Mouse (Mus musculus): ENCODE measurements around the gene Gm13285.
"Not testable (repeated sequence)": the region's sequence is repeated elsewhere in the genome, so short reads cannot be mapped to it uniquely, and the experiment has no call there.

Gene Gm13285

DNA sequence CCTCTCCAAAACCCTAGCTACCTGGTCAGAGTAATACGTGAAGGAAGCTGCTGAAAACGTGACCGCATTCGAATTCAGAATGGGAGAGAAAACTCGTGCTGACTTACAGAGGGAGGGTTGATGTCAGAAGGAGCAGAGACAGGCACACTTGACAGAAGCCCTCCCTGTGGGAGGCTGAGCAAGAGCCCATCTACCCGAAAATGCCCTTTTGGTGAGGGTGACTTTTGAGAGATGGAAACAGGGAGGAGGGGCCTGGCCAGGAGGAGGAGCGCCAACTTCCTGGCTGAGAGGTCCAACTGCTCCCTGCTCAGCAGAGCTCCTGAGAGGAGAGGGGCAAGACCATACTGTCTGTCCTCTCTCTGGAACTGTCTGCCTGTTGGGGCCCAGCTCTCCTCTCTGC, at the start of gene Gm13285:
TSS of gene Gm13285 (plus strand) at position 301 of the 400 bp plus-strand sequence.
- DNase-seq (ENCODE audit: low spot score in 2 of 2), result not testable (repeated sequence)

DNA sequence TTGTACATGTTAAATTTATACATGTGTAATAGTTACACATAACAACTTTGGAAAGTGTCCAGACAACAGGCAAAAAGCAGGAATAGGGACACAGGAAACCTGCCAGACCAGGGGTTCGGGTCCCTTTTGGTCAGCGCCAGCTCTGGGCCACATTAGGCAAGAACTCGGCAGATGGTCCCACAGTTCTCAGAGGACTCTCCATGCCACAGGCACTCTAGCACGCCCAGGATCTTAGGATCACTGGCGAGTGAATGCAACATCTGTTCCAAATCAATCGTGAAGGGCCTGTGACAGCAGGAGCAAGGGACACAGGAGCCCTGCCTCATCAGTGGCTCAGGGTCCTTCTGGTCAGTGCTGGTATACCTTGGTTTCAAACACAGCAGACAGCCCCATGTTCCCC, 49.5 kb upstream of the Gm13285 start:
- no peak for DNase-seq (ENCODE audit: low spot score in 2 of 2)

DNA sequence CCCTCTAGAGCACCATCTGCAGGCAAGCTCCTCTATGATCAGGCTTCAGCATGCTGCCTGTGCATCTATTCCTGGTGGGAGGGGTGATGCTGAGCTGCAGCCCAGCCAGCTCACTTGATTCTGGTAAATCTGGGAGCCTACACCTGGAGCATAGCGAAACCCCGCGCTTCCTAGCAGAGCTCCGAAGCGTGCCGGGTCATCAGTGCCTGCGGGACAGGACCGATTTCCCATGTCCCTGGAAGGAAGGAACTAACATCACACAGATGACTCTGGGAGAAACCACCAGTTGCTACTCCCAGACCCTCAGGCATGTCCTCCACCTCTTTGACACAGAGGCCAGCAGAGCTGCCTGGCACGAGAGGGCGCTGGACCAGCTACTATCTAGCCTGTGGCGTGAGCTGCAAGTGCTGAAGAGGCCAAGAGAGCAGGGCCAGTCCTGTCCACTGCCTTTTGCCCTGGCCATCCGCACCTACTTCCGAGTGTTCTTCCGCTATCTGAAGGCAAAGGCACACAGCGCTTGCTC, 44.6 kb upstream of the Gm13285 start, which contains the start of gene Gm13271:
TSS of gene Gm13271 (plus strand) at position 51 of the 523 bp plus-strand sequence.
- DNase-seq (ENCODE audit: low spot score in 2 of 2), result peak; percentile 67

DNA sequence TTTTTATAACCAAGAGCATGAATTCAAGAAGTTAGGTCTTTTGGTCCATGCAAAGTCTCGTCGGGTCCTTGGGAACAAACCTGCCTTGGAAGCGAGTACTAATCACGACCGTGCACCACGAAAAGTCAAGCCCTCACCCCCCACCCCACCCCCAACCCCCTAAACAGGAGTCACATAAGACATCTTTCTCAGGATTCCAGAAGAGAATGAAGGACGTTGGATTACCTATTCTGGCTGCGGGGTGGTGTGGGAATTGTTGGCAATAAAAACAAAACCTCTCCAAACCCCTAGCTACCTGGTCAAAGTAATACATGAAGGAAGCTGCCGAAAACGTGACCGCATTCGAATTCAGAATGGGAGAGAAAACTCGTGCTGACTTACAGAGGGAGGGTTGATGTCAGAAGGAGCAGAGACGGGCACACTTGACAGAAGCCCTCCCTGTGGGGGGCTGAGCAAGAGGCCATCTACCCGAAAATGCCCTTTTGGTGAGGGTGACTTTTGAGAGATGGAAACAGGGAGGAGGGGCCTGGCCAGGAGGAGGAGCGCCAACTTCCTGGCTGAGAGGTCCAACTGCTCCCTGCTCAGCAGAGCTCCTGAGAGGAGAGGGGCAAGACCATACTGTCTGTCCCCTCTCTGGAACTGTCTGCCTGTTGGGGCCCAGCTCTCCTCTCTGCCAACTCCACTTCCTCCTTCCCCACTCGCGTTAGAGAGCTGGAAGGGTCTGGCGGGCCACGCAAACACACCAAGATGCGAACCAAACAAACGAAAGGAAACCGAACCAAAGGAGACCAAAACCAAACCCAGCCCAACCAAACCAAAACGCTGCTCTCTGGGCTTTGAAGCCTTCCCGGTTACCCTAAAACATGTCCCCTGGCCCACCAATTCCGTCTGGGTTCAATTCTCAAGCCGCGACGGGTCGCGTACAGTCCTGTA, 42.6 kb upstream of the Gm13285 start:
- not testable (repeated sequence) for DNase-seq (ENCODE audit: low spot score in 2 of 2)

DNA sequence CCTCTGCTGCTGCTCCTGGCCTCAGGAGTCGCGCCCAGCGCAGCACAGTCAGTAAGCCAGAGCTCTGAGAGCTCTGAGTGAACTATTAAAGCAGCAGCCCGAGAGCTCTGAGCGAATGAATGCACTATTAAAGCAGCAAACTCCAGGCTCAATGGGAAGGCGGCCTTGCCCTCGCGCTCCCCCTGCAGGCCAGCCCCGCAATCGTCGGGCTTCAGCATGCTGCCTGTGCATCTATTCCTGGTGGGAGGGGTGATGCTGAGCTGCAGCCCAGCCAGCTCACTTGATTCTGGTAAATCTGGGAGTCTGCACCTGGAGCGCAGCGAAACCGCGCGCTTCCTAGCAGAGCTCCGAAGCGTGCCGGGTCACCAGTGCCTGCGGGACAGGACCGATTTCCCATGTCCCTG, 41.8 kb upstream of the Gm13285 start:
- peak; percentile 82 to 84 for DNase-seq (ENCODE audit: low spot score in 2 of 2)

DNA sequence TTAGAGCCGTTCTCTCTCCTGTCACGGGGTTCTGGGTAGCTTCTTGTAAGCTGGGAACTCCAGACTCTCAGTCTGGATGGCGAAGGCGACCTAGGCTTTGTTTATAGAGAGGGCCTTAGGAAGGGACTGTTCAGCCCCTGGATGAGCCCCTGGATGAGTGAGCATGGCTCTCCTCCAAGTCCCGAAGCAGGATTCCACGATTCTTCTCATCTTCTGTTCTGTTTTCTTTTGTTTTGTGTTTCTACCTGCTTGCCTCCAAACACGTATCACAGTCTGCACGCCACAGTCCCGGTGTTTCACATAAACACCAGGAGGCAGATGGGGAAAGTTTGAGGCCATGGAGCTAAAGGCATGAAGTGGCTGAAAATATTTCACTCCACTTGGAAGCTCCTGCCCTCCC, 40.7 kb upstream of the Gm13285 start:
- not testable (repeated sequence) for DNase-seq (ENCODE audit: low spot score in 2 of 2)

DNA sequence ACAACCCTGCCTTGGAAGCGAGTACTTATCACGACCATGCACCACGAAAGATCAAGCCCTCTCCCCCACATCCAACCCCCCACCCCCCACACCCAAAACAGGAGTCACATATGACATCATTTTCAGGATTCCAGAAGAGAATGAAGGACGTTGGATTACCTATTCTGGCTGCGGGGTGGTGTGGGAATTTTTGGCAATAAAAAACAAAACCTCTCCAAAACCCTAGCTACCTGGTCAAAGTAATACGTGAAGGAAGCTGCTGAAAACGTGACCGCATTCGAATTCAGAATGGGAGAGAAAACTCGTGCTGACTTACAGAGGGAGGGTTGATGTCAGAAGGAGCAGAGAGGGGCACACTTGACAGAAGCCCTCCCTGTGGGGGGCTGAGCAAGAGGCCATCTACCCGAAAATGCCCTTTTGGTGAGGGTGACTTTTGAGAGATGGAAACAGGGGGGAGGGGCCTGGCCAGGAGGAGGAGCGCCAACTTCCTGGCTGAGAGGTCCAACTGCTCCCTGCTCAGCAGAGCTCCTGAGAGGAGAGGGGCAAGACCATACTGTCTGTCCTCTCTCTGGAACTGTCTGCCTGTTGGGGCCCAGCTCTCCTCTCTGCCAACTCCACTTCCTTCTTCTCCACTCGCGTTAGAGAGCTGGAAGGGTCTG, 39.7 kb upstream of the Gm13285 start, which contains the start of gene Gm13283:
TSS of gene Gm13283 (plus strand) at position 510 of the 659 bp plus-strand sequence.
- DNase-seq (ENCODE audit: low spot score in 2 of 2), result peak; percentile 23 to 41

DNA sequence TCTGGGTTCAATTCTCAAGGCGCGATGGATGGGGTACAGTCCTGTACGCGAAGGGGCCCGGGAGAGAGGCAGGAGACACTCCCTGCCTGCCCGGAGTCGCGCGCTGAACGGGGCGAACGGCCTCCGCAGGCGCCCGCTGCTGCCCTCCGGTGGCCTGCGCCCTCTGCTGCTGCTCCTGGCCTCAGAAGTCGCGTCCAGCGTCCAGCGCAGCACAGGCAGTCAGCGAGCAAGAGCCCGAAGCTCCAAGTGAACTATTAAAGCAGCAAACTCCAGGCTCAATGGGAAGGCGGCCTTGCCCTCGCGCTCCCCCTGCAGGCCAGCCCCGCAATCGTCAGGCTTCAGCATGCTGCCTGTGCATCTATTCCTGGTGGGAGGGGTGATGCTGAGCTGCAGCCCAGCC, 39.0 kb upstream of the Gm13285 start:
- peak; percentile 55 to 61 for DNase-seq (ENCODE audit: low spot score in 2 of 2)

DNA sequence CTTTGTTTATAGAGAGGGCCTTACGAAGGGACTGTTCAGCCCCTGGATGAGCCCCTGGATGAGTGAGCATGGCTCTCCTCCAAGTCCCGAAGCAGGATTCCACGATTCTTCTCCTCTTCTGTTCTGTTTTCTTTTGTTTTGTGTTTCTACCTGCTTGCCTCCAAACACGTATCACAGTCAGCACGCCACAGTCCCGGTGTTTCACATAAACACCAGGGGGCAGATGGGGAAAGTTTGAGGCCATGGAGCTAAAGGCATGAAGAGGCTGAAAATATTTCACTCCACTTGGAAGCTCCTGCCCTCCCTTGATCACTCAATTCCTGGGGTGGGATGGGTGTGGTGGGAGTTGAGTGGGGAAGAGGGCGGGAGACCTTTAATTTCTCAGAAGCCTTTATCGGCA, 37.7 kb upstream of the Gm13285 start:
- peak; percentile 69 to 73 for DNase-seq (ENCODE audit: low spot score in 2 of 2)

DNA sequence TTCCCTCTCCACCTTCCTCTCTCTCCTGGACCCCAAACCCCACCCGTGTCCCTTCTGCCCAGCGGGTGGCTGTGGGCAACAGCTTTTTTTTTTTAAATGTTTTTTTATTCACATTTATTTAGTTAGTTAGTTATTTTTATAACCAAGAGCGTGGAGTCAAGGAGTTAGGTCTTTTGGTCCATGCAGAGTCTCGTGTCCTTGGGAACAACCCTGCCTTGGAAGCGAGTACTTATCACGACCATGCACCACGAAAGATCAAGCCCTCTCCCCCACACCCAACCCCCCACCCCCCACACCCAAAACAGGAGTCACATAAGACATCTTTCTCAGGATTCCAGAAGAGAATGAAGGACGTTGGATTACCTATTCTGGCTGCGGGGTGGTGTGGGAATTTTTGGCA, 37.1 kb upstream of the Gm13285 start:
- DNase-seq (ENCODE audit: low spot score in 2 of 2), result not testable (repeated sequence)

DNA sequence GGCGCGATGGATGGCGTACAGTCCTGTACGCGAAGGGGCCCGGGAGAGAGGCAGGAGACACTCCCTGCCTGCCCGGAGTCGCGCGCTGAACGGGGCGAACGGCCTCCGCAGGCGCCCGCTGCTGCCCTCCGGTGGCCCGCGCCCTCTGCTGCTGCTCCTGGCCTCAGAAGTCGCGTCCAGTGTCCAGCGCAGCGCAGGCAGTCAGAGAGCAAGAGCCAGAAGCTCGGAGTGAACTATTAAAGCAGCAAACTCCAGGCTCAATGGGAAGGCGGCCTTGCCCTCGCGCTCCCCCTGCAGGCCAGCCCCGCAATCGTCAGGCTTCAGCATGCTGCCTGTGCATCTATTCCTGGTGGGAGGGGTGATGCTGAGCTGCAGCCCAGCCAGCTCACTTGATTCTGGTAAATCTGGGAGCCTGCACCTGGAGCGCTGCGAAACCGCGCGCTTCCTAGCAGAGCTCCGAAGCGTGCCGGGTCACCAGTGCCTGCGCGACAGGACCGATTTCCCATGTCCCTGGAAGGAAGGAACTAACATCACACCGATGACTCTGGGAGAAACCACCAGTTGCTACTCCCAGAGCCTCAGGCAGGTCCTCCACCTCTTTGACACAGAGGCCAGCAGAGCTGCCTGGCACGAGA, 36.0 kb upstream of the Gm13285 start:
- DNase-seq (ENCODE audit: low spot score in 2 of 2), result peak; percentile 19 to 28

DNA sequence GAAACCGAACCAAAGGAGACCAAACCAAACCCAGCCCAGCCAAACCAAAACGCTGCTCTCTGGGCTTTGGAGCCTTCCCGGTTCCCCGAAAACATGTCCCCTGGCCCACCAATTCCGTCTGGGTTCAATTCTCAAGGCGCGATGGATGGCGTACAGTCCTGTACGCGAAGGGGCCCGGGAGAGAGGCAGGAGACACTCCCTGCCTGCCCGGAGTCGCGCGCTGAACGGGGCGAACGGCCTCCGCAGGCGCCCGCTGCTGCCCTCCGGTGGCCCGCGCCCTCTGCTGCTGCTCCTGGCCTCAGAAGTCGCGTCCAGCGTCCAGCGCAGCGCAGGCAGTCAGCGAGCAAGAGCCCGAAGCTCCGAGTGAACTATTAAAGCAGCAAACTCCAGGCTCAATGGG, 25.9 kb upstream of the Gm13285 start, which contains the start of gene Gm13290:
TSS of gene Gm13290 (plus strand) at position 301 of the 400 bp plus-strand sequence.
- not testable (repeated sequence) for DNase-seq (ENCODE audit: low spot score in 2 of 2)

DNA sequence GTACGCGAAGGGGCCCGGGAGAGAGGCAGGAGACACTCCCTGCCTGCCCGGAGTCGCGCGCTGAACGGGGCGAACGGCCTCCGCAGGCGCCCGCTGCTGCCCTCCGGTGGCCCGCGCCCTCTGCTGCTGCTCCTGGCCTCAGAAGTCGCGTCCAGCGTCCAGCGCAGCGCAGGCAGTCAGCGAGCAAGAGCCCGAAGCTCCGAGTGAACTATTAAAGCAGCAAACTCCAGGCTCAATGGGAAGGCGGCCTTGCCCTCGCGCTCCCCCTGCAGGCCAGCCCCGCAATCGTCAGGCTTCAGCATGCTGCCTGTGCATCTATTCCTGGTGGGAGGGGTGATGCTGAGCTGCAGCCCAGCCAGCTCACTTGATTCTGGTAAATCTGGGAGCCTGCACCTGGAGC, 22.8 kb upstream of the Gm13285 start, which contains the start of gene Gm13289:
TSS of gene Gm13289 (plus strand) at position 301 of the 400 bp plus-strand sequence.
- not testable (repeated sequence) for DNase-seq (ENCODE audit: low spot score in 2 of 2)

DNA sequence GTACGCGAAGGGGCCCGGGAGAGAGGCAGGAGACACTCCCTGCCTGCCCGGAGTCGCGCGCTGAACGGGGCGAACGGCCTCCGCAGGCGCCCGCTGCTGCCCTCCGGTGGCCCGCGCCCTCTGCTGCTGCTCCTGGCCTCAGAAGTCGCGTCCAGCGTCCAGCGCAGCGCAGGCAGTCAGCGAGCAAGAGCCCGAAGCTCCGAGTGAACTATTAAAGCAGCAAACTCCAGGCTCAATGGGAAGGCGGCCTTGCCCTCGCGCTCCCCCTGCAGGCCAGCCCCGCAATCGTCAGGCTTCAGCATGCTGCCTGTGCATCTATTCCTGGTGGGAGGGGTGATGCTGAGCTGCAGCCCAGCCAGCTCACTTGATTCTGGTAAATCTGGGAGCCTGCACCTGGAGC, 19.9 kb upstream of the Gm13285 start, which contains the start of gene Gm13272:
TSS of gene Gm13272 (plus strand) at position 301 of the 400 bp plus-strand sequence.
- not testable (repeated sequence) for DNase-seq (ENCODE audit: low spot score in 2 of 2)

DNA sequence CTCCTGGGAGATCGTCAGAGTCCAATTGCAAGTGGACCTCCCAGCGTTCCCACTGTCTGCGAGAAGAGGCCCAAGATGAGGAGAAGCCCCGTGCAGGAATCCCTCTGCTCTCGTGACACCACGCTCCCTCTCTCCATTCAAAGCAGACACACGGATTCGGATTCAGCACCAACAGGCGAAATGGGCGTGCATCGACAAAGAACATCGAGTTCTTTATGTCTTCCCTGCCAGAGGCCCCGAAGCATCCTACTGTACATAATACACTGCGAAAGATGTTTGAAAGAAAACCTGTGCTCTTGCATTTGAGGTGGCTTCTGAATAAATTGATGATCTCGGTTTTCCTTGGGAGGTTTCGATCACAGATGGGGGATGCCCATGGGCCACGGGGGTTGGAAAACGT, 19.1 kb upstream of the Gm13285 start:
- not testable (repeated sequence) for DNase-seq (ENCODE audit: low spot score in 2 of 2)

DNA sequence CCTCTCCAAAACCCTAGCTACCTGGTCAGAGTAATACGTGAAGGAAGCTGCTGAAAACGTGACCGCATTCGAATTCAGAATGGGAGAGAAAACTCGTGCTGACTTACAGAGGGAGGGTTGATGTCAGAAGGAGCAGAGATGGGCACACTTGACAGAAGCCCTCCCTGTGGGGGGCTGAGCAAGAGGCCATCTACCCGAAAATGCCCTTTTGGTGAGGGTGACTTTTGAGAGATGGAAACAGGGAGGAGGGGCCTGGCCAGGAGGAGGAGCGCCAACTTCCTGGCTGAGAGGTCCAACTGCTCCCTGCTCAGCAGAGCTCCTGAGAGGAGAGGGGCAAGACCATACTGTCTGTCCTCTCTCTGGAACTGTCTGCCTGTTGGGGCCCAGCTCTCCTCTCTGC, 17.6 kb upstream of the Gm13285 start, which contains the start of gene Ifnz:
TSS of gene Ifnz (plus strand) at position 301 of the 400 bp plus-strand sequence.
- DNase-seq (ENCODE audit: low spot score in 2 of 2), result not testable (repeated sequence)

DNA sequence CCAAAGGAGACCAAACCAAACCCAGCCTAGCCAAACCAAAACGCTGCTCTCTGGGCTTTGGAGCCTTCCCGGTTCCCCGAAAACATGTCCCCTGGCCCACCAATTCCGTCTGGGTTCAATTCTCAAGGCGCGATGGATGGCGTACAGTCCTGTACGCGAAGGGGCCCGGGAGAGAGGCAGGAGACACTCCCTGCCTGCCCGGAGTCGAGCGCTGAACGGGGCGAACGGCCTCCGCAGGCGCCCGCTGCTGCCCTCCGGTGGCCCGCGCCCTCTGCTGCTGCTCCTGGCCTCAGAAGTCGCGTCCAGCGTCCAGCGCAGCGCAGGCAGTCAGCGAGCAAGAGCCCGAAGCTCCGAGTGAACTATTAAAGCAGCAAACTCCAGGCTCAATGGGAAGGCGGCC, 17.1 kb upstream of the Gm13285 start:
- not testable (repeated sequence) for DNase-seq (ENCODE audit: low spot score in 2 of 2)

DNA sequence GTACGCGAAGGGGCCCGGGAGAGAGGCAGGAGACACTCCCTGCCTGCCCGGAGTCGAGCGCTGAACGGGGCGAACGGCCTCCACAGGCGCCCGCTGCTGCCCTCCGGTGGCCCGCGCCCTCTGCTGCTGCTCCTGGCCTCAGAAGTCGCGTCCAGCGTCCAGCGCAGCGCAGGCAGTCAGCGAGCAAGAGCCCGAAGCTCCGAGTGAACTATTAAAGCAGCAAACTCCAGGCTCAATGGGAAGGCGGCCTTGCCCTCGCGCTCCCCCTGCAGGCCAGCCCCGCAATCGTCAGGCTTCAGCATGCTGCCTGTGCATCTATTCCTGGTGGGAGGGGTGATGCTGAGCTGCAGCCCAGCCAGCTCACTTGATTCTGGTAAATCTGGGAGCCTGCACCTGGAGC, 14.1 kb upstream of the Gm13285 start, which contains the start of gene Gm13276:
TSS of gene Gm13276 (plus strand) at position 301 of the 400 bp plus-strand sequence.
- not testable (repeated sequence) for DNase-seq (ENCODE audit: low spot score in 2 of 2)

DNA sequence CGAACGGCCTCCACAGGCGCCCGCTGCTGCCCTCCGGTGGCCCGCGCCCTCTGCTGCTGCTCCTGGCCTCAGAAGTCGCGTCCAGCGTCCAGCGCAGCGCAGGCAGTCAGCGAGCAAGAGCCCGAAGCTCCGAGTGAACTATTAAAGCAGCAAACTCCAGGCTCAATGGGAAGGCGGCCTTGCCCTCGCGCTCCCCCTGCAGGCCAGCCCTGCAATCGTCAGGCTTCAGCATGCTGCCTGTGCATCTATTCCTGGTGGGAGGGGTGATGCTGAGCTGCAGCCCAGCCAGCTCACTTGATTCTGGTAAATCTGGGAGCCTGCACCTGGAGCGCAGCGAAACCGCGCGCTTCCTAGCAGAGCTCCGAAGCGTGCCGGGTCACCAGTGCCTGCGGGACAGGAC, 11.1 kb upstream of the Gm13285 start, which contains the start of gene Gm13277:
TSS of gene Gm13277 (plus strand) at position 231 of the 400 bp plus-strand sequence.
- peak; percentile 66 to 70 for DNase-seq (ENCODE audit: low spot score in 2 of 2)

DNA sequence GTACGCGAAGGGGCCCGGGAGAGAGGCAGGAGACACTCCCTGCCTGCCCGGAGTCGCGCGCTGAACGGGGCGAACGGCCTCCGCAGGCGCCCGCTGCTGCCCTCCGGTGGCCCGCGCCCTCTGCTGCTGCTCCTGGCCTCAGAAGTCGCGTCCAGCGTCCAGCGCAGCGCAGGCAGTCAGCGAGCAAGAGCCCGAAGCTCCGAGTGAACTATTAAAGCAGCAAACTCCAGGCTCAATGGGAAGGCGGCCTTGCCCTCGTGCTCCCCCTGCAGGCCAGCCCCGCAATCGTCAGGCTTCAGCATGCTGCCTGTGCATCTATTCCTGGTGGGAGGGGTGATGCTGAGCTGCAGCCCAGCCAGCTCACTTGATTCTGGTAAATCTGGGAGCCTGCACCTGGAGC, 8.2 kb upstream of the Gm13285 start, which contains the start of gene Gm13278:
TSS of gene Gm13278 (plus strand) at position 301 of the 400 bp plus-strand sequence.
- DNase-seq (ENCODE audit: low spot score in 2 of 2), result not testable (repeated sequence)

Data from spleen, postnatal 36 days (tissue).